Mouse (Mus musculus) forebrain, embryonic 14.5 days (tissue): ENCODE data around the gene Cybrd1. TPM values are rescaled to one million over a fixed set of nuclear protein-coding genes. Genes with fewer than 3 reads are reported as not detected.

Source experiments
- ATAC-seq: fragments of 200-750 bp; cut with Nextera tagmentation; 2 replicates; pipeline ENCODE4 v1.8.0; 2017; ENCODE audit warnings: mild to moderate bottlenecking, moderate library complexity
- DNase-seq: peaks from one replicate; pipeline ENCODE4 v3.0.0-alpha.2; 2015; ENCODE audit warnings: low spot score
- H3K27ac ChIP-seq: fragments of 300-500 bp; sonication (generic); 2 replicates; pipeline ENCODE4 v1.5.1; 2014; ENCODE audit warnings: low read depth, mild to moderate bottlenecking, control low read depth, low read length, moderate library complexity
- H3K27me3 ChIP-seq: fragments of 300-500 bp; sonication (generic); replicated peaks from 2 replicates; pipeline ENCODE4 v1.6.1; 2014; ENCODE audit warnings: low read length, control low read depth, mixed read lengths; ENCODE audit not compliant: control insufficient read depth, insufficient read depth
- H3K36me3 ChIP-seq: fragments of 300-500 bp; sonication (generic); 2 replicates; pipeline ENCODE4 v1.6.1; 2014; ENCODE audit warnings: low read length, control low read depth; ENCODE audit not compliant: control insufficient read depth, insufficient read depth
- H3K4me1 ChIP-seq: fragments of 300-500 bp; sonication (generic); 2 replicates; pipeline ENCODE4 v1.6.1; 2014; ENCODE audit warnings: antibody characterized with exemption, low read length, control low read depth; ENCODE audit not compliant: control insufficient read depth, insufficient read depth
- H3K4me2 ChIP-seq: fragments of 300-500 bp; sonication (generic); 2 replicates; pipeline ENCODE4 v1.6.1; 2014; ENCODE audit warnings: mild to moderate bottlenecking, control low read depth, low read length
- H3K4me3 ChIP-seq: fragments of 300-500 bp; sonication (generic); 2 replicates; pipeline ENCODE4 v1.5.1; 2014; ENCODE audit warnings: low read depth, low read length, control low read depth
- H3K9ac ChIP-seq: fragments of 300-500 bp; sonication (generic); 2 replicates; pipeline ENCODE4 v1.6.1; 2014; ENCODE audit warnings: mild to moderate bottlenecking, low read length, control low read depth, moderate library complexity
- H3K9me3 ChIP-seq: fragments of 300-500 bp; sonication (generic); replicated peaks from 2 replicates; pipeline ENCODE4 v1.6.1; 2016; ENCODE audit warnings: low read length, control low read depth, mixed read lengths; ENCODE audit not compliant: control insufficient read depth
- WGBS: fragments of 180-500 bp; shearing (Covaris S2); extraction: QIAGEN DNeasy Blood & Tissue Kit; methylation state at CpG from one replicate; pipeline ENCODE4 v1.1.7; 2014; 5-methylcytosine and 5-hydroxymethylcytosine counted together
- polyA plus RNA-seq: library from polyadenylated mRNA; unstranded; fragments of >200 nt; fragmentation: Nextera tagmentation; extraction: Ambion mirVana; gene quantifications from 2 replicates; pipeline ENCODE4 v1.2.1, GENCODE M21; 2014

The Cybrd1 gene
- polyA plus RNA-seq, 1 experiment from 2014 or later: 0.55 TPM

GRCm38 (mm10) chr2:71096170-71096569, 21.6 kb upstream of the Cybrd1 start:
- Histone ChIP-seq H3K36me3 (peaks cover 21% of the 10 kb centered on the region), H3K9me3 (no peaks in the 10 kb centered on the region), H3K4me3 (no peak overlapping the region), H3K9ac (no peak overlapping the region), H3K27me3 (no peaks in the 10 kb centered on the region), H3K4me1 (no peaks in the 10 kb centered on the region), H3K4me2 (no peak overlapping the region), H3K27ac (no peak overlapping the region)
- no peak for ATAC-seq
- WGBS: 86% methylated on average over 7 of the region's 7 CpGs
- DNase-seq: no peak

DNA sequence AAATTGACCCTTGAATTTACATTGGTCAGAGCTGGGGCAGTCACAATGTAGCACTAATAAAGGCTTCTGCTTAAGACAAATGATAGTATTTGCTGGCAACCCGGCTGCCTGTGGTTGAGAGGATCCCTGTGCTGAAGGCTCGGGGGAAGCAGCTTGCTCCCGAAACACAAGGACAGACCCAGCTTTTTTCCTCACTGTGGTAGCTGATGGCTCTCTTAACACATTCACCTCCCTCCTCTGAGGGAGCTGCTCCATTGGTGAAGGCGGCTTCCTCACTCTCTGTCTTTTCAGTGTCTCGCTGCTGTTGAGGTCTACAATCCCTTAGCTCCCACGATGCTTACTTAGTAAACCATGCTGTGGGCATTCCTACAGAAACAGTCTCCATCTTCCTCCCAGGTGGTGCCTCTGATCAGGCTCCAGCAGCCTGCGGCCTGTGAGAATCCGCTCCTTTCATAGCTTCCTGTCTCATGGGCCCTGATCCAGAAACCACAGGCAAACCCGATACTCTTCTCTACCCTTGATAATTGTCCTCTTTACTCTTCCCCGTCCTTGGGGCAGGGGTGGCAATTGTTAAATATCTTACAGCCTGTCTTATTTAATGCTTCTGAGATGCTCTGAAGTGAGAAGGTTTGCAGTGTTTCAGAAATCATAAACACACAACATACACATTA, 15.0 kb upstream of the Cybrd1 start:
- H3K9me3 ChIP-seq: no peaks in the 10 kb centered on the region
- H3K27ac ChIP-seq: no peak overlapping the region
- no peaks in the 10 kb centered on the region for H3K4me1 ChIP-seq
- 83% methylated on average over 10 of the region's 10 CpGs for WGBS
- H3K4me3 ChIP-seq: no peak overlapping the region
- DNase-seq (no peak), ATAC-seq (no peak)
- no peak overlapping the region for H3K4me2 ChIP-seq
- peaks cover 12% of the 10 kb centered on the region for H3K36me3 ChIP-seq
- no peak overlapping the region for H3K9ac ChIP-seq
- no peaks in the 10 kb centered on the region for H3K27me3 ChIP-seq

DNA sequence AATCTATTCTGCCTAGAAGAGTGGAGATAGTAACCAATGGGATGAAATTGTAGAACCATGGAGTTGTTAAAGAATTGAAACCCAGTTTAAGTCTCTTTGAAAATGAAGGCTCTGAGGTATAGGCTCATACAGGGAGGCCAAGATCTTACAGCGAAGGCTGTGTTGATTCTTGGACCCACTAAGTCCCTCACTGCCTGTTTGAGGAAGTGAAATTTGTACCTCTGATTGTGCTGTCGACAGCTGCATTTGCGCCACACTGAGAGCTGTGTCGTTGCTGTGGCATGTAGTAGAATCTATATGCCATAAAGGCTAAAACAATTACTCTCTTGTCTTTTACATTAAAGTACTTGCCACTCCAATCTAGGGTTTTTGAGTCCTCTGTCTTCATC, 14.4 kb upstream of the Cybrd1 start:
- Histone ChIP-seq H3K4me1 (no peaks in the 10 kb centered on the region), H3K4me2 (no peak overlapping the region), H3K36me3 (peaks cover 12% of the 10 kb centered on the region), H3K9me3 (no peaks in the 10 kb centered on the region), H3K9ac (no peak overlapping the region), H3K27me3 (no peaks in the 10 kb centered on the region), H3K27ac (no peak overlapping the region), H3K4me3 (no peak overlapping the region)
- 89% methylated on average over 4 of the region's 4 CpGs for WGBS
- no peak for DNase-seq
- ATAC-seq: no peak

DNA sequence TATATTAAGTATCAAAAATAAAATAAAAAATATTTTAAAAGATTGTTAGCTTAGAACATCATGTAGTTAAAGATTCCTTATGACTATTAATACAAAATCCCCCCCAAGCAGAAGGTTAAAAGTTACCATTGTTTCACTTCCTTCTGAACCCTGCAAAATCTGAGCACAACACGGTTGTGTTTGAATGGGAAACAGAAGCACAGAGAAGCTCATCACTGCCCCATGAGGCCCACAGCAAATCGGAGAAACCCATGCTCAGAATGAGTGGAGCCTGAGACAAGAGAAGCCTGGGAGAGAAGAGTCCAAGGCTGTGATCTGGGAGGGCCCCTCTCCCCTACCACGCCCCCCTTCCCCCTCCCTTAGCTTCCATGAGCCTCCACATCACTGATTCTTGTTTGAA, 13.0 kb upstream of the Cybrd1 start:
- 78% methylated on average over 2 of the region's 3 CpGs for WGBS

DNA sequence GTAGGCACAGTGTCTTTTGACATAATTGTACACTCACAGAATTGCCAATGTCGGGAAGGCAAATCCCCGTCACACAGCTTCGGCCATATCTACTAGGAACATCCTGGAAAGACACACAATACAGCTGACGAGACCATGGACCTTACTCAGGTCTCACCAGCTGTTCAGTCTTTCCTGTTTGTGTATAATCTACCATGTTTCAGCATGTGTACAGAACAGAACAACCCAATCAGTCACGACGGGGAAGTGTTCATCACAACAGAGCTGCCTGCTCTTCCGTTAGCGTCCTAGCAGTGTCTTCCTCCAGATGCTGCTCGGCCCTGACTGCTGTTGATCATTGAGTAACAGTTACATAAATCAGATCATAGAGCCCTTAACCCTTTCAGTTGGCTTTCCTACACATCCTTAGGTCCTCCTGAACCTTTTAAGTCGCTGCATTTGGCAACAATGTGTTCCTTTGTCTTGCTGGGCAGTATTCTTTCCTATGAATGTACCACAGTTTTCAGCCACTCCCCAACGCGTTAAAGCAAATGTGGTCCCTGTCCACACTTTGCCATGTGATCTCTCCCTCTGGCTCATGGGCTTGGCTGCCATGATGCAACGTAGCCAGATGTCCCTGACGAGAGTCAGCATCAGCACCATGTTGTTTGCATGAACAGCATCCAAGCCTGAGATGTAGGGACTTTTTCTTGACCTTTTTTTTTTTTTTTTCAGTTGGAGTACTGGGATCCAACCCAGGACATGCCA, 12.1 kb upstream of the Cybrd1 start:
- Histone ChIP-seq H3K27me3 (no peaks in the 10 kb centered on the region), H3K4me2 (no peak overlapping the region), H3K9ac (no peak overlapping the region), H3K4me3 (no peak overlapping the region), H3K36me3 (peaks cover 7% of the 10 kb centered on the region), H3K4me1 (no peaks in the 10 kb centered on the region), H3K27ac (no peak overlapping the region), H3K9me3 (no peaks in the 10 kb centered on the region)
- 85% methylated on average over 14 of the region's 14 CpGs for WGBS
- ATAC-seq (no peak), DNase-seq (no peak)

More for the DNA sequence above, 13.0 kb upstream of the Cybrd1 start:
- Histone ChIP-seq H3K4me2 (no peak overlapping the region), H3K36me3 (peaks cover 12% of the 10 kb centered on the region), H3K27ac (no peak overlapping the region), H3K27me3 (no peaks in the 10 kb centered on the region), H3K4me1 (no peaks in the 10 kb centered on the region), H3K9me3 (no peaks in the 10 kb centered on the region), H3K9ac (no peak overlapping the region), H3K4me3 (no peak overlapping the region)
- ATAC-seq: no peak
- DNase-seq: no peak

DNA sequence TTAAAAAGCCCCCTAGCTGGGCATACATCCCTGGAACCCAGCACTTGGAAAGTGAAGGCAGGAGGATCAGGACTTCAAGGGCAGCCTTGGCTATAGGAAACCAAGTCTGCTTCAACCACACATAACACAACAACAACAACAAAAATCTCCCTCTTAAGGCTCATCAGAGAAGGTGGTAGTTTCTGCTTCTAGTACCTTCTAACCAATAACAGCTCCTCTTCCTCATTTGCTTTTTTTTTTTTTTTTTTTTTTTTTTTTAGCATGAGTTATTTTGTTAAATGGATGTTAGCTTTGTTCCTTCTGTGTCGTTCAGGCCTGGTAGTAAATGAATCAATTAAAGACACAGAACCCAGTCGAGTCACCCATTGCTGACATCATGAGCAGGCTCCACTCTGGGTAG, 10.5 kb upstream of the Cybrd1 start:
- WGBS: 73% methylated on average over 2 of the region's 2 CpGs
- H3K4me1 ChIP-seq: no peaks in the 10 kb centered on the region
- no peak overlapping the region for H3K27ac ChIP-seq
- no peak overlapping the region for H3K4me2 ChIP-seq
- no peaks in the 10 kb centered on the region for H3K36me3 ChIP-seq
- no peak overlapping the region for H3K4me3 ChIP-seq
- H3K27me3 ChIP-seq: no peaks in the 10 kb centered on the region
- H3K9ac ChIP-seq: no peak overlapping the region
- ATAC-seq (no peak), DNase-seq (no peak)
- H3K9me3 ChIP-seq: no peaks in the 10 kb centered on the region

- Histone ChIP-seq H3K36me3 (no peaks in the 10 kb centered on the region), H3K27me3 (no peaks in the 10 kb centered on the region), H3K9me3 (no peaks in the 10 kb centered on the region), H3K27ac (no peak overlapping the region), H3K4me3 (no peak overlapping the region), H3K9ac (no peak overlapping the region), H3K4me1 (no peaks in the 10 kb centered on the region), H3K4me2 (no peak overlapping the region)
- 86% methylated on average over 3 of the region's 3 CpGs for WGBS
- no peak for DNase-seq
- ATAC-seq: no peak
These were observed 9.2 kb upstream of the Cybrd1 start for GRCm38 (mm10) chr2:71108541-71108940.

- DNase-seq: no peak
- H3K27ac ChIP-seq: no peak overlapping the region
- H3K4me3 ChIP-seq: no peak overlapping the region
- WGBS: 70% methylated on average over 6 of the region's 6 CpGs
- H3K27me3 ChIP-seq: peaks cover 7% of the 10 kb centered on the region; the same call in 1 of the 2 replicates
- ATAC-seq: no peak
- no peaks in the 10 kb centered on the region for H3K36me3 ChIP-seq
- no peak overlapping the region for H3K9ac ChIP-seq
- no peak overlapping the region for H3K4me2 ChIP-seq
- H3K4me1 ChIP-seq: peaks cover 4% of the 10 kb centered on the region
- no peaks in the 10 kb centered on the region for H3K9me3 ChIP-seq
These were observed 4.1 kb upstream of the Cybrd1 start for GRCm38 (mm10) chr2:71113489-71114171.

- DNase-seq (no peak), ATAC-seq (no peak)
- H3K4me2 ChIP-seq: no peak overlapping the region
- WGBS: 88% methylated on average over 4 of the region's 4 CpGs
- peaks cover 4% of the 10 kb centered on the region for H3K4me1 ChIP-seq
- H3K9me3 ChIP-seq: no peaks in the 10 kb centered on the region
- no peak overlapping the region for H3K27ac ChIP-seq
- no peaks in the 10 kb centered on the region for H3K36me3 ChIP-seq
- no peak overlapping the region for H3K4me3 ChIP-seq
- peaks cover 7% of the 10 kb centered on the region; the same call in 1 of the 2 replicates for H3K27me3 ChIP-seq
- H3K9ac ChIP-seq: no peak overlapping the region
These were observed 1.6 kb upstream of the Cybrd1 start for GRCm38 (mm10) chr2:71116151-71116550.
